Mouse (Mus musculus): ENCODE data around the gene Zfp704.

- TF ChIP-seq POLR2A (IDR thresholded peaks at IDR 0.05; ENCODE audit: control insufficient read depth, low read depth, low read length), result no peak
- no peak for TF ChIP-seq CTCF (IDR thresholded peaks at IDR 0.05; ENCODE audit: control insufficient read depth, insufficient read depth, insufficient replicate concordance, low read depth, low read length)
Observed at GRCm38 (mm10) chr3:9432226-9432625, 177.7 kb downstream of the Zfp704 start.
